Mouse (Mus musculus) neural tube, embryonic 12.5 days (tissue): ENCODE results near the gene Bcl10. TPM values are rescaled to one million over a fixed set of nuclear protein-coding genes. Genes with fewer than 3 reads are reported as not detected.
"Not testable (repeated sequence)": the region's sequence is repeated elsewhere in the genome, so short reads cannot be mapped to it uniquely, and the experiment has no call there.

ENCODE experiments used
- ATAC-seq: fragments of 200-750 bp; cut with Nextera tagmentation; 2 replicates; pipeline ENCODE4 v1.8.0; 2017; ENCODE audit warnings: low read depth, mild to moderate bottlenecking, moderate TSS enrichment, moderate library complexity; ENCODE audit not compliant: low FRiP score
- H3K27ac ChIP-seq: fragments of 300-500 bp; sonication (generic); 2 replicates; pipeline ENCODE4 v1.5.1; 2016
- H3K27me3 ChIP-seq: fragments of 300-500 bp; sonication (generic); replicated peaks from 2 replicates; pipeline ENCODE4 v1.6.1; 2016; ENCODE audit warnings: mild to moderate bottlenecking
- H3K36me3 ChIP-seq: fragments of 300-500 bp; sonication (generic); 2 replicates; pipeline ENCODE4 v1.6.1; 2016; ENCODE audit warnings: mild to moderate bottlenecking
- H3K4me1 ChIP-seq: fragments of 300-500 bp; sonication (generic); 2 replicates; pipeline ENCODE4 v1.6.1; 2016
- H3K4me2 ChIP-seq: fragments of 300-500 bp; sonication (generic); replicated peaks from 2 replicates; pipeline ENCODE4 v1.6.1; 2016; ENCODE audit warnings: mild to moderate bottlenecking
- H3K4me3 ChIP-seq: fragments of 300-500 bp; sonication (generic); 2 replicates; pipeline ENCODE4 v1.5.1; 2016
- H3K9ac ChIP-seq: fragments of 300-500 bp; sonication (generic); 2 replicates; pipeline ENCODE4 v1.6.1; 2016; ENCODE audit warnings: mild to moderate bottlenecking
- H3K9me3 ChIP-seq: fragments of 300-500 bp; sonication (generic); 2 replicates; pipeline ENCODE4 v1.6.1; 2016; ENCODE audit warnings: mild to moderate bottlenecking
- WGBS: fragments of 180-500 bp; shearing (Covaris S2); methylation state at CpG from one replicate; pipeline ENCODE4 v1.1.7; 2016; 5-methylcytosine and 5-hydroxymethylcytosine counted together
- polyA plus RNA-seq: library from polyadenylated mRNA; unstranded; fragments of >200 nt; fragmentation: Nextera tagmentation; extraction: Ambion mirVana; gene quantifications from 2 replicates; pipeline ENCODE4 v1.2.1, GENCODE M21; 2016

The Bcl10 gene
- polyA plus RNA-seq, 1 experiment from 2014 or later, result 52.1 TPM

GRCm38 (mm10) chr3:145962411-145962810 is 39.8 kb downstream of the Bcl10 start:
- Histone ChIP-seq H3K4me3 (no peak overlapping the region), H3K9me3 (no peaks in the 10 kb centered on the region), H3K27me3 (peaks cover 32% of the 10 kb centered on the region), H3K9ac (no peak overlapping the region), H3K36me3 (no peaks in the 10 kb centered on the region), H3K27ac (no peak overlapping the region), H3K4me1 (peaks cover 14% of the 10 kb centered on the region), H3K4me2 (no peak overlapping the region)
- ATAC-seq, result no peak
- 13% methylated on average over 9 of the region's 9 CpGs for WGBS

GRCm38 (mm10) chr3:145963101-145964017 is 40.8 kb downstream of the Bcl10 start:
- peaks cover 32% of the 10 kb centered on the region for H3K27me3 ChIP-seq
- peak overlapping the region; percentile 38 for H3K4me2 ChIP-seq
- 0 out of 2 replicates have a peak, but pooled peaks have one; percentile 21 for ATAC-seq
- H3K9ac ChIP-seq, result no peak overlapping the region
- peaks cover 14% of the 10 kb centered on the region for H3K4me1 ChIP-seq
- no peak overlapping the region for H3K27ac ChIP-seq
- H3K9me3 ChIP-seq, result no peaks in the 10 kb centered on the region
- no peak overlapping the region for H3K4me3 ChIP-seq
- WGBS, result 15% methylated on average over 31 of the region's 31 CpGs
- H3K36me3 ChIP-seq, result no peaks in the 10 kb centered on the region

GRCm38 (mm10) chr3:145964018-145964387 is 41.4 kb downstream of the Bcl10 start:
- ATAC-seq, result 0 out of 2 replicates have a peak, but pooled peaks have one; percentile 17
- H3K4me3 ChIP-seq, result no peak overlapping the region
- WGBS, result 17% methylated on average over 10 of the region's 10 CpGs
- H3K9me3 ChIP-seq, result no peaks in the 10 kb centered on the region
- peaks cover 14% of the 10 kb centered on the region for H3K4me1 ChIP-seq
- peak overlapping the region; percentile 38 for H3K4me2 ChIP-seq
- no peak overlapping the region for H3K9ac ChIP-seq
- H3K36me3 ChIP-seq, result no peaks in the 10 kb centered on the region
- no peak overlapping the region for H3K27ac ChIP-seq
- H3K27me3 ChIP-seq, result peaks cover 32% of the 10 kb centered on the region

DNA sequence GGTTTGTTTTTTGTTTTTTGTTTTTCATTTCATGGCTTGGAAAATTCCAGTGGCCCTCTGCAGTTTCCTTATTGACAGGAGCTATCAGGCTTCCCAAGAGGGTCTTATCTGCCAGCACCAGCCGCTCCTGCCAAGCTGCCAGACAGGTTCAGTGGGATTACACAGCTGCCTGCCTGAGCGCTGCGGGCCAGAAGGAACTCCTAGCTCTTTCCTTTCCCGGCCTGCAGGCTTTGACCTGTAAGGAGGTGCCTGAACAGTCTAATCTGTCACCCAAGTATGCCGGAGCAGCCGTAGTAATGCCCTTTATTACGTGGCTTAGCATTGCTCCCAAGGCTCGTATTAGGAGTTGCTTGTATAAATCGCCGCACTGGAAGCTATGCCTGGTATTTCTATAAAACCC is 41.9 kb downstream of the Bcl10 start:
- 13% methylated on average over 10 of the region's 10 CpGs for WGBS
- Histone ChIP-seq H3K4me3 (no peak overlapping the region), H3K27me3 (peaks cover 32% of the 10 kb centered on the region), H3K27ac (no peak overlapping the region), H3K9me3 (no peaks in the 10 kb centered on the region), H3K9ac (no peak overlapping the region), H3K4me1 (peaks cover 14% of the 10 kb centered on the region), H3K36me3 (no peaks in the 10 kb centered on the region), H3K4me2 (peak overlapping the region; percentile 38)
- no peak for ATAC-seq

GRCm38 (mm10) chr3:145965583-145965982 is 43.0 kb downstream of the Bcl10 start:
- H3K9me3 ChIP-seq, H3K27ac ChIP-seq, H3K4me2 ChIP-seq, H3K36me3 ChIP-seq, H3K4me3 ChIP-seq, H3K9ac ChIP-seq, ATAC-seq: not testable (repeated sequence)
- WGBS, result 79% methylated on average over 3 of the region's 3 CpGs
- Histone ChIP-seq H3K4me1 (peaks cover 14% of the 10 kb centered on the region), H3K27me3 (peaks cover 32% of the 10 kb centered on the region)

DNA sequence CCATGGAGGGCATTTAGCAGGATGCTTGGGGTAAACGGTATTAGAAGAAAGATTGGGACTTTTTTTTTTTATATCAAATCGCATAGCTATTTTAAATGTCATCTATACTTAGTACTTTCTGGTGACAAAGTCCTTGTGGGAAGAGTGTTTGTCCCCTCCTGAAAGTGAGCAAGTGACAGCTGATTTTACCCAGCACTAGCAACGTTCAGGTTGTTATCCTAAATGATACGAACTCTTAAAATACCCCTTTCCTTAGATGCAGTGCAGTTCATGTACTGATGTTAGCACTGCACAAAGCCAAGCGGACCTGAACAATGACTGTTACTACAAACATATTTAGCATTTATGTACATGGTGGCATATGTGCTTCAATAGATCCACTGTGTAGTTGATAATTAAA is 44.2 kb downstream of the Bcl10 start:
- Histone ChIP-seq H3K4me2 (no peak overlapping the region), H3K9ac (no peak overlapping the region), H3K27ac (no peak overlapping the region), H3K9me3 (no peaks in the 10 kb centered on the region), H3K36me3 (no peaks in the 10 kb centered on the region), H3K27me3 (peaks cover 29% of the 10 kb centered on the region), H3K4me1 (peaks cover 14% of the 10 kb centered on the region), H3K4me3 (no peak overlapping the region)
- 89% methylated on average over 5 of the region's 5 CpGs for WGBS
- no peak for ATAC-seq

GRCm38 (mm10) chr3:145969031-145969501 is 46.5 kb downstream of the Bcl10 start:
- no peaks in the 10 kb centered on the region for H3K36me3 ChIP-seq
- H3K27ac ChIP-seq, result no peak overlapping the region
- no peak overlapping the region for H3K4me2 ChIP-seq
- peaks cover 7% of the 10 kb centered on the region for H3K27me3 ChIP-seq
- peaks cover 5% of the 10 kb centered on the region; the same call in 1 of the 2 replicates for H3K4me1 ChIP-seq
- WGBS, result 66% methylated on average over 14 of the region's 14 CpGs
- H3K4me3 ChIP-seq, result no peak overlapping the region
- no peak for ATAC-seq
- H3K9me3 ChIP-seq, result peaks cover 2% of the 10 kb centered on the region; the same call in 1 of the 2 replicates
- H3K9ac ChIP-seq, result no peak overlapping the region

DNA sequence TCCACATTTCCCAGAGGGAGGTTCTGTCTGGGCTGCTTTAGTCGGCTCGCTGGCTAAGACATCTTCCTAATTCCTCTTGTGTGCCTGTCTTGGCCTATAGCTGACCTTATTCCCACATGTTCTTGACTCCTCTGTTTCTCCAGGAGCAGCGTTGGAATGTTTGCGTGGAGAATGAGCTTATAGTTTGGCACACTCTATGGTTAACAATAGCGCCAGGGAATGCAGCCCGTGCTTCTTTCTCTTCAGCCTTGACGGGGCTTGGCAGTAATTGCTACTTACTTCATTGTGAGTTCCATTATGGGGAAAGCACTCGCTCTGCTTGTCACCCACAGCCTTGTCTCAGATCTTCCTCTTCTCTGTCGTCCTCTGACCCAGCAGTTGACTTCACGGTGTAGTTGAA is 48.9 kb downstream of the Bcl10 start:
- H3K4me3 ChIP-seq, result no peak overlapping the region
- peaks cover 9% of the 10 kb centered on the region for H3K9me3 ChIP-seq
- no peaks in the 10 kb centered on the region for H3K4me1 ChIP-seq
- H3K27me3 ChIP-seq, result no peaks in the 10 kb centered on the region
- ATAC-seq, result no peak
- H3K27ac ChIP-seq, result no peak overlapping the region
- 65% methylated on average over 10 of the region's 10 CpGs for WGBS
- no peak overlapping the region for H3K4me2 ChIP-seq
- H3K36me3 ChIP-seq, result no peaks in the 10 kb centered on the region
- H3K9ac ChIP-seq, result no peak overlapping the region

DNA sequence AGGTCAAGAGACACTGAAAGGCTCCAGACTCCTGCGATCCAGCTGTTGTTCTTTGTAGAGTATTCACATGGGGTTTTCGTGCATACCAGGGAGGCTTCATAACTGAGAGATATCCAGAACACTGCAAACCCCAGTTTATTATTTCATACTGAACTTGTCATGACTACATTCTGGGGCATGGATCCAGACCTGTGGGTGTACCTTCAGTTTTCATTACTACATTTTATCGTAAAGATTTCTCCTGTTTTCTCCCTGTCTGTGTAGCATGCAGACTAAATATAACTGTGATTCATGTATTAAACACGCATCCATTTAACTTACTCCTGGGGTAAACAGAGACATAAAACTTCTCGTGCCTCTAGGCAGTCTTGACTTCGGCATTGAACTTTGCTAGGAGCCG is 52.4 kb downstream of the Bcl10 start:
- no peak overlapping the region for H3K4me3 ChIP-seq
- no peaks in the 10 kb centered on the region for H3K4me1 ChIP-seq
- H3K27me3 ChIP-seq, result no peaks in the 10 kb centered on the region
- no peak overlapping the region for H3K9ac ChIP-seq
- ATAC-seq, result no peak
- H3K36me3 ChIP-seq, result no peaks in the 10 kb centered on the region
- 92% methylated on average over 7 of the region's 7 CpGs for WGBS
- no peak overlapping the region for H3K27ac ChIP-seq
- H3K9me3 ChIP-seq, result peaks cover 9% of the 10 kb centered on the region
- H3K4me2 ChIP-seq, result no peak overlapping the region

Other genes with a start within 250 kb of the Bcl10 start
- gene Ddah1, start 164.1 kb upstream of the Bcl10 start, polyA plus RNA-seq, result 51.7 and 53.5 TPM in 2 replicates
- gene 2410004B18Rik, start 15.2 kb downstream of the Bcl10 start, polyA plus RNA-seq, result 64.7 and 68.2 TPM in 2 replicates
- gene Syde2, start 65.1 kb downstream of the Bcl10 start, polyA plus RNA-seq, result 0.76 and 0.84 TPM in 2 replicates
- gene Wdr63, start 185.3 kb downstream of the Bcl10 start, polyA plus RNA-seq, result 0.24 TPM in 1 of 2 replicates, not detected in the other
- gene Mcoln3, start 194.6 kb downstream of the Bcl10 start, polyA plus RNA-seq, result 1.9 and 2.2 TPM in 2 replicates
- 0.26 and 0.32 TPM in 2 replicates for gene Mcoln2, start 227.0 kb downstream of the Bcl10 start, polyA plus RNA-seq